Mouse (Mus musculus) E14TG2a.4 (cell line): ENCODE data around the gene Kctd12.

Experiments used
- H3K27me3 ChIP-seq: 2 replicates; pipeline ENCODE4 v1.6.1; 2014; ENCODE audit warnings: low read length, control low read depth; ENCODE audit not compliant: insufficient read depth
- H3K36me3 ChIP-seq: 2 replicates; pipeline ENCODE4 v1.6.1; 2014; ENCODE audit warnings: low read length, control low read depth; ENCODE audit not compliant: insufficient read depth
- H3K4me1 ChIP-seq: replicated peaks from 2 replicates; pipeline ENCODE4 v1.6.1; 2014; ENCODE audit warnings: low read depth, low read length, control low read depth
- H3K4me3 ChIP-seq: replicated peaks from 2 replicates; pipeline ENCODE4 v1.5.1; 2014; ENCODE audit warnings: mild to moderate bottlenecking, low read length
- H3K9me3 ChIP-seq: 2 replicates; pipeline ENCODE4 v1.6.1; 2014; ENCODE audit warnings: low read length, control low read depth
- CTCF ChIP-seq: conservative IDR thresholded peaks from 2 replicates; pipeline ENCODE4 v1.5.1; 2014; ENCODE audit warnings: low read length
- NANOG ChIP-seq: IDR thresholded peaks from 2 replicates; pipeline ENCODE4 v1.6.1; 2014; ENCODE audit warnings: borderline replicate concordance, low read length, mixed read lengths
- POU5F1 ChIP-seq: IDR thresholded peaks from 2 replicates; pipeline ENCODE4 v1.6.1; 2014; ENCODE audit warnings: low read length, borderline replicate concordance

Gene Kctd12

GRCm38 (mm10) chr14:102990765-102991164 is 8.3 kb upstream of the Kctd12 start:
- TF ChIP-seq CTCF, result no peak
- no peak for TF ChIP-seq NANOG
- TF ChIP-seq POU5F1, result no peak
- Histone ChIP-seq H3K36me3 (no peaks in the 10 kb centered on the region), H3K27me3 (peaks cover 3% of the 10 kb centered on the region; the same call in 1 of the 2 replicates), H3K4me1 (no peaks in the 10 kb centered on the region), H3K9me3 (no peaks in the 10 kb centered on the region), H3K4me3 (no peak overlapping the region)

- Histone ChIP-seq H3K4me3 (no peak overlapping the region), H3K9me3 (no peaks in the 10 kb centered on the region), H3K36me3 (no peaks in the 10 kb centered on the region), H3K4me1 (no peaks in the 10 kb centered on the region), H3K27me3 (peaks cover 7% of the 10 kb centered on the region)
- no peak for TF ChIP-seq CTCF
- TF ChIP-seq NANOG, result no peak
- TF ChIP-seq POU5F1, result no peak
These were observed 7.4 kb upstream of the Kctd12 start for GRCm38 (mm10) chr14:102989866-102990265.

DNA sequence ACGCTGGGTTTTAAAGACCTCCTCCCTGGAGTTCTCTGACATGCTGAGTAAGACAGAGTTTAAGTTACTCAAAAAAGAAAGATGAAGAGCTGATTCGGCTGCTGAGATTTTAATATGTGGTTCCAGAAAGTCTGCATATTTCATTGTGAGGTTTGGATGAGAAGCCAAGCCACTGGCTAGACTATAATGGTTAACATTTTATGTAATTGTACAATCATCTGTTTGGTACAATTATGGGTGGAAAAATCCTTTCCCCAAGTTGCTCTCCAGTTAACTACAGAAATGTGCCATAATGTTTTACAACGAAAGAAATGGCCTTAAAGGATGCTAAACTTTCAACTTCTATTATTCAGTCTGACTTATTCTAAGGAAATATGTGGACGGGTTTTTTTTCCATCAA is 6.8 kb upstream of the Kctd12 start:
- Histone ChIP-seq H3K9me3 (no peaks in the 10 kb centered on the region), H3K4me1 (no peaks in the 10 kb centered on the region), H3K27me3 (peaks cover 13% of the 10 kb centered on the region), H3K4me3 (no peak overlapping the region), H3K36me3 (no peaks in the 10 kb centered on the region)
- TF ChIP-seq NANOG, result no peak
- TF ChIP-seq POU5F1, result no peak
- no peak for TF ChIP-seq CTCF

DNA sequence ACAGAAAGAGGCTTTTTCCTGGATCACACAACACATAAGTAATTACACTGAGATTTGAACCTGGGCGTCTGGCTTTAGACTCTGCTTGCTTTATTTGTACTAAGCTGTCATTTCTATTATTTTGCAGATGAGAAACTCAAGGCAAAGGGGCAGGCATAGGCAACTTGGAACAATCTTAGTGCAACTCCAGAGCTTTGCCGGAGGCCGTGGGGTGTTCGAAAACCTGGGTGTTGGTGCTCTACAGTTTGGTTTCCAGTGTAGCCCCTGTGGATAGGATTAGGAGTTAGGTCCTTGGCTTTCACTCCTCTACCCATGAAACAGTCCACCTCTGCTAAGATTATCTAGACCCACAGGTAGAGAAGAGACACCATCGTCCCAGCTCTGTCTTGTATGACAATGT is 5.2 kb upstream of the Kctd12 start:
- Histone ChIP-seq H3K27me3 (peaks cover 18% of the 10 kb centered on the region), H3K4me1 (peaks cover 4% of the 10 kb centered on the region)
- TF ChIP-seq NANOG, result no peak
- no peak for TF ChIP-seq CTCF
- no peak for TF ChIP-seq POU5F1

GRCm38 (mm10) chr14:102983686-102984085 is 1.2 kb upstream of the Kctd12 start:
- Histone ChIP-seq H3K4me1 (peaks cover 15% of the 10 kb centered on the region), H3K36me3 (no peaks in the 10 kb centered on the region), H3K9me3 (no peaks in the 10 kb centered on the region), H3K27me3 (peaks cover 47% of the 10 kb centered on the region), H3K4me3 (no peak overlapping the region)
- no peak for TF ChIP-seq CTCF
- no peak for TF ChIP-seq POU5F1
- no peak for TF ChIP-seq NANOG

More for the DNA sequence above, 5.2 kb upstream of the Kctd12 start:
- Histone ChIP-seq H3K36me3 (no peaks in the 10 kb centered on the region), H3K4me3 (no peak overlapping the region), H3K9me3 (no peaks in the 10 kb centered on the region)

GRCm38 (mm10) chr14:102982016-102982626 is 316 bp downstream of the Kctd12 start:
- Histone ChIP-seq H3K27me3 (peaks cover 50% of the 10 kb centered on the region), H3K36me3 (no peaks in the 10 kb centered on the region), H3K9me3 (no peaks in the 10 kb centered on the region), H3K4me1 (peaks cover 15% of the 10 kb centered on the region), H3K4me3 (peak overlapping the region; percentile 88)
- TF ChIP-seq CTCF (no peak), NANOG (no peak), POU5F1 (no peak)

DNA sequence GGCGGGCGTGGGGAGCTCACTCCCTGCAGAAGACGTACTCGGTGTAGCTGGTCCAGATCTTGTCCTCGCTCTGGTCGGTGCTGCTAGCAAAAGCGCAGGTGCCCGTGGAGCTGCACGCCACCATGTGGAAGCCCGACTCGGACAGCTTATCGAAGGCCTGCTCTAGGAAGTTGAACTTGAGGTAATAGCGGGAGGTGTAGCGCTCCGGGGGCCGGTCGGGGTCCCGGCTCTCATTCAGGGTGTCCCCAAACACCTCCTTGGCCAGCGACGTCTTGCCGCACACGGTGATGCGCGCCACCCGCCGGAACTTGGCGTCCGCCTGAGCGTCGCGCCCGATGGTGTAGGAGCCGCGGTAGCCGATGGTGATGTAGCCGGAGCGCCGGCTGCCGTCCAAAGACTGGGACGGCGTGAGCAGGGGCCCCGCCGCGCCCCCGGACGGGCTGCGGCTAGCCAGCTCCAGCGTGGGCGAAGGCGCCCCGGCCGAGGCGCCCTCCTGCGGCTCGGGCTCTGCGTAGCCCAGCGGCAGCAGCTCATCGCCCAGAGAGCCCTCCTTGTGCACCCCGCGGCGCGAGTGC is 909 bp downstream of the Kctd12 start:
- H3K27me3 ChIP-seq, result peaks cover 50% of the 10 kb centered on the region
- H3K9me3 ChIP-seq, result no peaks in the 10 kb centered on the region
- TF ChIP-seq CTCF, result no peak
- no peak for TF ChIP-seq NANOG
- TF ChIP-seq POU5F1, result no peak
- H3K36me3 ChIP-seq, result no peaks in the 10 kb centered on the region
- H3K4me1 ChIP-seq, result peaks cover 15% of the 10 kb centered on the region
- H3K4me3 ChIP-seq, result peak overlapping the region; percentile 88

DNA sequence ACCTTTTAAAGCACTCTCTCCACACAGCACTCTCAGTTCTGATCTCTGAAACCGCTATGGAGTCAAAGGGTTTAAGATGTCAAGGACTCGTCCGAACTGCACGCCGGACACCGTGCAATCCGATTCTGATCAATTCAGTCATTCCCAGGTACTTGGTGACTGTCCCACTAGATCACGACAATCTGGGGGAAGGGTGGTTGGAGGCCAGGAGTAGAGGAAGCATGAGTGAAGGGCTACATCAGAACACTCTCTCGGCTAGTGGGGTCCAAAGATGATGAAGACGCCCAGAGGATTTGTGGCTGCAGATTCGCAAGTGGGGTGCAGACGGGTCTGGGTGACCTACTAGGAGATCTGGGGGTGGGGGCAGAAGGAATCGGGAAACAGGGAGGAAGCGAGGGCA is 1.5 kb downstream of the Kctd12 start:
- H3K27me3 ChIP-seq, result peaks cover 50% of the 10 kb centered on the region
- peak overlapping the region; percentile 88 for H3K4me3 ChIP-seq
- peaks cover 15% of the 10 kb centered on the region for H3K4me1 ChIP-seq
- H3K9me3 ChIP-seq, result no peaks in the 10 kb centered on the region
- TF ChIP-seq POU5F1 (no peak), CTCF (no peak), NANOG (no peak)
- no peaks in the 10 kb centered on the region for H3K36me3 ChIP-seq

DNA sequence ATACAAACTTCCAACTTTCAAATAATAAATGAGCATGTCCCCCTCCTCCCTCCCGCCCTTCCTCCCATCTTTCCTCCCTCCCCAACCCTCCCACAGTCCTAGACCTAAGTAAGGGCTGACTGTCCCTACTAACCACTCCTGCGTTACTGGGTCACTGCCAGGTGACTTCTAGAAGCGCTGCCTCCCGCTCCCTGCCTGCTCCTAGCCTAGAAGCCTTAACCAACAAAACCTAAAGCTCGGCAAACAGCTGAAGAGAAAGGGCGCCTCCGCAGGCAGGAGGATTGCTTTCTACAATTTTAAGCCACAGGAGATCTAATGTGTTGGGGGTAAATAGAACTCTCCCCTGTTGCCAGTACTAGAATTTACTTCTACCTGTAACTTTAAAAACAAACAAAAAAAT is 2.0 kb downstream of the Kctd12 start:
- no peaks in the 10 kb centered on the region for H3K36me3 ChIP-seq

More for the DNA sequence above, 2.0 kb downstream of the Kctd12 start:
- TF ChIP-seq NANOG (no peak), CTCF (0 out of 2 replicates have a peak, but pooled peaks have one; percentile 8)
- Histone ChIP-seq H3K9me3 (no peaks in the 10 kb centered on the region), H3K27me3 (peaks cover 48% of the 10 kb centered on the region), H3K4me1 (peaks cover 15% of the 10 kb centered on the region), H3K4me3 (peak overlapping the region; percentile 88; the same call in 1 of the 2 replicates)
